Mouse (Mus musculus): ENCODE measurements around the gene Rtkn. TPM values are rescaled to one million over a fixed set of nuclear protein-coding genes. Genes with fewer than 3 reads are reported as not detected.

Rtkn gene
- total and polyA plus RNA-seq, 3 experiments, result 0.47 to 1.3 (median 0.68) TPM

- TF ChIP-seq MAZ (IDR thresholded peaks at IDR 0.05; ENCODE audit: low read depth, low read length) (no peak), PAX5 (IDR thresholded peaks at IDR 0.05; ENCODE audit: low read length) (no peak), RAD21 (IDR thresholded peaks at IDR 0.05; ENCODE audit: low read depth, low read length) (no peak), EP300 (IDR thresholded peaks at IDR 0.05; ENCODE audit: low read length) (no peak), JUND (conservative IDR thresholded peaks at IDR 0.05; ENCODE audit: low read depth, low read length) (no peak), ZC3H11A (IDR thresholded peaks at IDR 0.05; ENCODE audit: low read depth, low read length) (no peak), JUN (IDR thresholded peaks at IDR 0.05; ENCODE audit: insufficient read depth, low read depth, low read length) (no peak), E2F4 (IDR thresholded peaks at IDR 0.05; ENCODE audit: insufficient replicate concordance, low read depth, low read length) (no peak), HCFC1 (IDR thresholded peaks at IDR 0.05; ENCODE audit: low read depth, low read length) (no peak), POLR2AphosphoS2 (IDR thresholded peaks at IDR 0.05; ENCODE audit: low read depth, low read length) (no peak), MAFK (IDR thresholded peaks at IDR 0.05; ENCODE audit: insufficient replicate concordance, low read length) (no peak), MAX (IDR thresholded peaks at IDR 0.05; ENCODE audit: low read length) (no peak), SMC3 (IDR thresholded peaks at IDR 0.05; ENCODE audit: low read depth, low read length) (no peak), ETS1 (conservative IDR thresholded peaks at IDR 0.05; ENCODE audit: low read depth, low read length) (no peak), POLR2A (IDR thresholded peaks at IDR 0.05; ENCODE audit: low read depth, low read length) (no peak)
- no peaks in the 10 kb centered on the region for H3K79me2 ChIP-seq (replicated peaks; ENCODE audit: control insufficient read depth, extremely low read depth, insufficient read depth, poor library complexity, severe bottlenecking)
- no peak for DNase-seq (ENCODE audit: extremely low read depth)
- peaks cover 12 to 18% of the 10 kb centered on the region in 2 experiments for H3K36me3 ChIP-seq (replicated peaks in 1 of 2; ENCODE audit: control insufficient read depth in 1 of 2, insufficient read depth in 1 of 2, low read length in 1 of 2)
- peak overlapping the region; percentile 58 to 72 (median 62) for H3K4me3 ChIP-seq (replicated peaks in 1 of 3; ENCODE audit: low read depth in 2 of 3, low read length in 2 of 3, poor library complexity in 1 of 3)
- no peaks in the 10 kb centered on the region for H3K27me3 ChIP-seq (replicated peaks)
- H3K9me3 ChIP-seq (replicated peaks; ENCODE audit: low read length), result no peaks in the 10 kb centered on the region
- dilution Hi-C loops (cut with MboI; ENCODE audit: extremely low pct_ligation_motif_present, extremely low pct_unique_long_range_greater_than_20kb, low sequenced_read_pairs) (no loop called here), in situ Hi-C loops (cut with MboI; ENCODE audit: low pct_ligation_motif_present, low pct_unique_long_range_greater_than_20kb, low sequenced_read_pairs) (loop anchor here (5.0 kb wide), 2 partner anchors 38 to 163 kb away; partner anchors contain the start of gene Mogs)
- peak overlapping the region; percentile 80 for H3K4me2 ChIP-seq (ENCODE audit: insufficient read depth, low read depth, poor library complexity, severe bottlenecking)
- peak overlapping the region; percentile 51 for H3K9ac ChIP-seq (ENCODE audit: insufficient read depth, low read depth)
- H3K27ac ChIP-seq (ENCODE audit: insufficient read depth, low read depth), result no peak overlapping the region
- peaks cover 15 to 30% of the 10 kb centered on the region in 2 experiments for H3K4me1 ChIP-seq (ENCODE audit: control insufficient read depth in 1 of 2, insufficient read depth in 2 of 2)
Measured at GRCm38 (mm10) chr6:83155552-83156238, 20.4 kb downstream of the Rtkn start.

- H3K36me3 ChIP-seq (replicated peaks in 1 of 2; ENCODE audit: control insufficient read depth in 1 of 2, insufficient read depth in 1 of 2, low read length in 1 of 2), result peaks cover 12 to 18% of the 10 kb centered on the region in 2 experiments
- peak within 1 kb of the TSS; percentile 51 for H3K9ac ChIP-seq (ENCODE audit: insufficient read depth, low read depth)
- dilution Hi-C loops (cut with MboI; ENCODE audit: extremely low pct_ligation_motif_present, extremely low pct_unique_long_range_greater_than_20kb, low sequenced_read_pairs), result no loop called here
- peaks cover 3% of the 10 kb centered on the region for H3K27me3 ChIP-seq (replicated peaks)
- H3K4me2 ChIP-seq (ENCODE audit: insufficient read depth, low read depth, poor library complexity, severe bottlenecking), result peak within 1 kb of the TSS; percentile 80
- peak; percentile 60 for DNase-seq (ENCODE audit: extremely low read depth)
- TF ChIP-seq TCF12 (IDR thresholded peaks at IDR 0.05; ENCODE audit: low read depth, low read length), result no peak
- no peak for TF ChIP-seq MEF2A (IDR thresholded peaks at IDR 0.05; ENCODE audit: borderline replicate concordance, low read depth, low read length)
- peak; percentile 61 for TF ChIP-seq POLR2A (IDR thresholded peaks at IDR 0.05; ENCODE audit: low read depth, low read length)
- TF ChIP-seq NRF1 (IDR thresholded peaks at IDR 0.05; ENCODE audit: low read depth, low read length), result peak; percentile 58
- no peak for TF ChIP-seq NELFE (IDR thresholded peaks at IDR 0.05; ENCODE audit: low read depth, low read length)
- peak; percentile 86 for TF ChIP-seq MXI1 (IDR thresholded peaks at IDR 0.05; ENCODE audit: low read depth, low read length)
- TF ChIP-seq SIN3A (IDR thresholded peaks at IDR 0.05; ENCODE audit: low read length), result peak; percentile 60
- no peaks in the 10 kb centered on the region for H3K79me2 ChIP-seq (replicated peaks; ENCODE audit: control insufficient read depth, extremely low read depth, insufficient read depth, poor library complexity, severe bottlenecking)
- no peaks in the 10 kb centered on the region for H3K9me3 ChIP-seq (replicated peaks; ENCODE audit: low read length)
- H3K27ac ChIP-seq (ENCODE audit: insufficient read depth, low read depth), result no peak within 1 kb of the TSS
- peak within 1 kb of the TSS; percentile 58 to 72 (median 62) for H3K4me3 ChIP-seq (replicated peaks in 1 of 3; ENCODE audit: low read depth in 2 of 3, low read length in 2 of 3, poor library complexity in 1 of 3)
- H3K4me1 ChIP-seq (ENCODE audit: control insufficient read depth in 1 of 2, insufficient read depth in 2 of 2), result peaks cover 13 to 28% of the 10 kb centered on the region in 2 experiments
- in situ Hi-C loops (cut with MboI; ENCODE audit: low pct_ligation_motif_present, low pct_unique_long_range_greater_than_20kb, low sequenced_read_pairs), result loop anchor here (5.0 kb wide), 2 partner anchors 39 to 164 kb away; partner anchors contain the start of gene Mogs
Measured at GRCm38 (mm10) chr6:83156259-83156684, 21.0 kb downstream of the Rtkn start, which contains the start of the genes Wdr54 and 1700003E16Rik. Wdr54 (minus strand) TSS chr6:83156397. 1700003E16Rik (plus strand) TSS chr6:83156404.

Measured in CH12.LX (cell line).